Mouse (Mus musculus): Measurements from ENCODE around the gene Ubac2. TPM values are rescaled to one million over a fixed set of nuclear protein-coding genes. Genes with fewer than 3 reads are reported as not detected.
"Not testable (repeated sequence)": the region's sequence is repeated elsewhere in the genome, so short reads cannot be mapped to it uniquely, and the experiment has no call there.

Gene Ubac2
- 19.1 and 33.3 TPM in 2 replicates for total RNA-seq (2017)

DNA sequence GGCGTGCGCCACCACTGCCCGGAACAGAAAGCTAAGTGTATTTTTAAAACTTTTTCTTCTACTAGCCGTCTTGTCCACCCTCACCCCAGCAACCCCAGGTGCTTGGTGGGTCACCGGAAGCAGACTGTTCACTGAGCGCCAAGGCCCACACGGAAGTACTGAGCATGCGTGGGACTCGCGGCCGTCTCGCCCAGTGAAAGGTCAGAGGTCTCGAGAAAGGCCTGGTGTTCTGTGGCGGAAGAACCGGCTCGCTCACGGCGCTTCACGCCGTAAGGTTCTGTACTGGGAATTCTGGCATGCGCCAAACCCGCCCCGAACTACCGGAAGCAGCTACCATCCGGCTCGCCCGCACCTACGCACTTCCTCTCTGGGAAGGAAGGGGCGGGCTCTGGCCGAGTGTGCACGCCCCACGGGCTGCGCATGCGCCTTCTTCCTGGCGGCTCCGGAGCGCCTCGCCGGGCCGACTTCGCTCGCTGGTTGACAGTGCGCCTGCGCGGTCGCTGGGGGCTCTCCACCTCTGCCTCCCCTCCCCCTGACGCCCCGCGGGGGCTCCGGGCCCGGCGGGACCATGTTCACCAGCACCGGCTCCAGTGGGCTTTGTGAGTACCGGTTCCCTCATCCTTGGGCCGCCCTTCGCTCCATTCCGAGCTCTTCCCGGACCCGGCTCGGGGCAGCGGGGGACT is at the start of gene Ubac2:
TSS of gene Ubac2 (plus strand) at position 445 of the 683 bp plus-strand sequence.
- ATAC-seq (replicated peaks; ENCODE audit: low read depth, poor library complexity, severe bottlenecking): peak; percentile 94

DNA sequence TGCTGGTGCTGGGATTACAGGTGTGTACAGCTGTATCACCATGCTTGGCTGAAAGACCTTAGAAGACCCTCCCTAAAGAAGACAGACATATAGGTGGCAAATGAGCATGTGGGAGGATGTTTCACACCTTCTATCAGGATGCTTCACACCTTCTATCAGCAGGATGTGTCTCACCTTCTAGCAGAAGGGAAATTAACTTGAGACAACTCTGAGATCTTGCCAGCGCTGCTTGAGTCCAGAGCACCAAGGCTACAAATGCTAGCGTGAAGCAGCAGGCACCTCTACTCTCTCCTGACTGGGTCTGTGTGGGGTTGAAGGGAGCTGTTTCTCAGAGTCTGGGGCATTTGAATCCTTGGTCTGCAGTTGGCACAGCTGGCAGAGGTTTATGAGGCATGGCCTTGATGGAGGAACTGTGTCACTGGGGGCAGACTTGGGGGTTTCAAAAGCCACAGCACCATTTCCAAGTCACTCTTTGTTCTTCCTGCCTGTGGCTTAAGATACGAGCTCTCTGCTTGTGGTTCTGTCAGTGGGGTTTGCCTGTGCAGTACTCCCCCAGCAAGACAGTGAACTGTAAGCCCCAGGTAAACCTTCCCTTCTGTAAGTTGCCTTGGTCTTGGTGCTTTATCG is 48.5 kb upstream of the Ubac2 start:
- ATAC-seq (replicated peaks; ENCODE audit: low read depth, poor library complexity, severe bottlenecking): peak; percentile 96

DNA sequence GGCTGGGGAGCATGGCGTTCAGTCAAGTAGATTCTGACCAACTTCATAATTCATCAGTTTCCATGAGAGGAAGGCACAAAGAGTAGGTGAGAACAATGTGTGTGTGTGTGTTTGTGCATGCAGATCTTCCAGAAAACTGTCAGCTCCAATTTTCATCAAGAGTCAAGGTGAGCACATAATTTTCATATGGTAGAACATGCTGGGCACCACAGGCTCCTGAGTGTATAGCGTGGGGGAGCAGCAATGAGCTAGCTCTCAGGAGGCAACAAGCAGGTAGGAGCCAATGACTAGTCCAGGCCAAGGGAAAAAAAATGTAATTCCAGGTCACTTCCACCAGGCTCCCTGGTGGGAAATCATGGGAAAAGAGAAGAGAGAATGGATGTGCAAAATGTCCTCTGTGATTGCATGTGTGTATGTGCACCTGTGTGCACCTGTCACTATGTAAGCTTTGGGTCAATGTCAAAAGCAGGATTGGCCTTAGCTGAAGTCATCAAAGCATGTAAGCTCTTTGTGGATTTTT is 45.4 kb upstream of the Ubac2 start:
- ATAC-seq (replicated peaks; ENCODE audit: low read depth, poor library complexity, severe bottlenecking): no peak

DNA sequence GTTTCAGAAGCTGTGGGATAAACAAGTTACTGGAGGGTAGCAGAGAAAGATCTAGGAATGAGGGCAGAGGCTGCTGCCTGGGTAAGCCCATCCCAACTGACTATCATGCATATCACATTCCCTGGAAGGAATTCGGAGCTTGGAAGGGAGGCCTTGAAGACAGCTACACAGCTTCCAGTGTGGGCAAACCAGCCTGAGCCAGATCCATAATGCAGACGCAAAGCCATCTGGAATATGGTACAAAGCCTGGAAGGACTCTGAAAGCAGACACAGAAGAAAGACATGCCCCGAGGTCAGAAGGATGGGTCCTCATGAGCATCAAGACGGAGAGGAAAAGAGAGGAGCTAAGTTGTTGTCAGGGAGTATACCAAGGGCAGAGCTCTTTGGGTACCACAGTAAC is 40.3 kb upstream of the Ubac2 start:
- ATAC-seq (replicated peaks; ENCODE audit: low read depth, poor library complexity, severe bottlenecking): no peak

DNA sequence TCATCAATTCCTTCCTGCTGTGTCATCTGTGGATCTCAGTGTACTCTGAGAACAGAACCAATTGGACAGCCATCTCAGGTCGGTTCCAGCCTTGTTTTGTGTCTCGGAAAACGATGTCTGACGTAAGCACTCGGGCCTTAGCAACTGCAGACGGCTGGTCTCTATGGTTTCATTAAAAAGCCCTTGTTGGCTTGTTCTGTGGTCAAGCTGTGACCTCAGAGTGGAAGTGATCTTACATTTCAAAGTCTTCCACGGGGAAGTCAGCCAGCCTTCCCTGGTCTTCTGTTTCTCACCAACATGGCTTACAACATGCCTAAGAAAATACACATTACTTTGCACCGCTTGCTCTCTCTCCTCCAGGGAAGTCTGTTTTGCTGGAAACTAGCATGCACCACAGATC is 38.2 kb upstream of the Ubac2 start:
- ATAC-seq (replicated peaks; ENCODE audit: low read depth, poor library complexity, severe bottlenecking): peak; percentile 60

DNA sequence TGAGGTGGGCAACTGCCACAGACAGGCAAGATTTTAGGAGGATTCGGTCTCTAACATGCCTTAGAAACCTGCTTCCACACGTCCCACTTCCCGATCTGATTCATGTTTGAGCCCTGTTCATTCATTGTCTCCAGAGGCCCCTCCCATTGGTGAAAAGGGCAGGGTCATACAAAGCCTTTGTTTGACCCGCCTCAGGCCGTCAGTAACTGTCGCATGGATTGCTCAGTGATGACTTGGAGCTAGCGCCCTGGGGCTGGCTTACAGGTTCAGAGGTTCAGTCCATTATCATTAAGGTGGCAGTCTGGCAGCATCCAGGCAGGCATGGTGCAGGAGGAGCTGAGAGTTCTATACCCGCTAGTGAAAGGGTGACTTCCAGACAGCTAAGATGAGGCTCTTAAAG is 33.9 kb upstream of the Ubac2 start:
- no peak for ATAC-seq (replicated peaks; ENCODE audit: low read depth, poor library complexity, severe bottlenecking)

DNA sequence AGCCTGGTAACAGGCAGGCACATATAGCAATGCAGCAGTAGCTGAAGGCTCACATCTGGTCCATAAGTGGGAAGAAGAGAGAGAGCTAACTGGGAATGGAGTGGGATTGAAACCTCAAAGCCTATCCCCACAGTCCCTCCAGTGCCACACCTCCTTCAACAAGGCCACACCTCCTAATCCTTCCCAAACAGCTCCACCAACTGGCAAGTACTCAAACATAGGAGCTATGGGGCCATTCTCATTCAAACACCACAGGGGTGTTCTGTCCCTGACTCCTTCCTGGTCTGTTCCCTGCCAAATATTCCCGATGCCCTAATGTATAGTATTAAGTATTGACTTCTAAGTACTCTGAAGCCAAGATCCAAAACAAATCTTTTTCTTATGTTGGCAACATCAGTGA is 27.2 kb upstream of the Ubac2 start:
- no peak for ATAC-seq (replicated peaks; ENCODE audit: low read depth, poor library complexity, severe bottlenecking)

DNA sequence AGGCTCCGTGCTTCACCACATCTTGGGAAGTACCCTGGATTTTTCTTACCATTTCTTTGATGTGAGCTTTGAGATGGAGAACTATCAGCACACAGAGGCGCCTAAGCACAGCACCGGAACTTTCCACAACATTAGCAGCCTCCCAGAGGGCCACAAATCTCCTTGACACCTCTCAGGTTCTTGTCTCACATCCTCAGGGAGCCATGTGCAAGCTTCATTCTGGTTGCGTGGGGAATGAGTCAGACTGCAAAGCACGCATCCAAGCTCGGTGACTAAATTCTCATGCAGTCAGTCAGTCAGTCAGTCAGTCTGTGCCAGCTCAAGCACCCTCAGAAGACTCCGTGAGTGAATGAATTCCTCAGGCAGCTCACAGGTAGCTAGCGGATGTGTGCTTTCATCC is 25.9 kb upstream of the Ubac2 start:
- ATAC-seq (replicated peaks; ENCODE audit: low read depth, poor library complexity, severe bottlenecking): no peak

DNA sequence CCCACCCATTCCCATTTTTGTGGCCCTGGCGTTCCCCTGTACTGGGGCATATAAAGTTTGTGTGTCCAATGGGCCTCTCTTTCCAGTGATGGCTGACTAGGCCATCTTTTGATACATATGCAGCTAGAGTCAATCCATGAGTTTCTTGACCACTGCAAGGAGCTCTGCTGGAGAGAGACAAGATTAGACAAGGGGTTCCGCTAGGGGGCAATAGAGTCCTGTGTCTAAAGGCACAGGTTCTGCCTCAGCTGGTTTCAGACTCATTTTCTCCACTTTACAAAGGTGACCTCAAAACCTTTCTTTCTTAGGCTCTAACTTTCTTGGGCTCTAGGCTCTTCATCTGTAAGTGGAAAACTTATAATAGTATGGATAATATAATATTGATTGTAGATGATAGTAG is 13.3 kb upstream of the Ubac2 start:
- ATAC-seq (replicated peaks; ENCODE audit: low read depth, poor library complexity, severe bottlenecking): peak; percentile 97

DNA sequence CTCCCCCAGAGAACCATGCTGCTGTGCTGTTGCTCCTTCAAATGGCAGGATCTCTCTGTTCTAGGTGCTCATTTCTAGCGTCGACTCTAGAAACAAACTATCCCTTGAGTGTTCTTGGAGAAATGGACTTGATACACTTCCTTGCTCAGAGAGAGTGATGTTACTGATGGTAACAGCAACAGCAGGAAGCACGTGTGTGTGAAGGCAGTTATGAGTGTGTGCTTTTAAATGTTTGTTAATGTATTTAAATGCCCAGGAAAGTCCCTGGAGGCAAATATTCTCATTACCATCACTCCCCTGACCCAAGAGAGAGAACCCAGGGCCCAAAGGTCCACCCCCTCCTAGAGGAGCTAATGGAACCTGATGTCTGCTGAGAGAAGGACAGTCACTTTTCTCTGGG is 11.8 kb upstream of the Ubac2 start:
- no peak for ATAC-seq (replicated peaks; ENCODE audit: low read depth, poor library complexity, severe bottlenecking)

DNA sequence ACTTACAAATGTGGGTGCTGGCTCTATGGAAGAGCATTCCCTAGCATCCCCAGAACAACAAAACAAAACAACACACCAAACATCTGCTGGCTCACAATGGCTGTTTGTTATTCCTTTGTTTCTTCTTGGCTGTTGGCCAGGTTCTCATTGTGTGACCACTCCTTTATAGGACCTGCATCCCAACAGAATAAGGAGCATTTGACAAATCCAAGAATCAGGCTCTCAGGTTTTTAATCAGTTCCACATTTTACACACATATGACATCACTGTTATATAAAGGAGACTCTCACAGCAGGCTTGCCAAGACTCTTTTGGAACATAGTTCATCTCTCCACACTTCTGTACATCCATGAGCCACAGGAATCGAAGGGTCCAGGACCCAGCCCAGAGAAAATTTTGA is 9.3 kb upstream of the Ubac2 start:
- ATAC-seq (replicated peaks; ENCODE audit: low read depth, poor library complexity, severe bottlenecking): no peak

DNA sequence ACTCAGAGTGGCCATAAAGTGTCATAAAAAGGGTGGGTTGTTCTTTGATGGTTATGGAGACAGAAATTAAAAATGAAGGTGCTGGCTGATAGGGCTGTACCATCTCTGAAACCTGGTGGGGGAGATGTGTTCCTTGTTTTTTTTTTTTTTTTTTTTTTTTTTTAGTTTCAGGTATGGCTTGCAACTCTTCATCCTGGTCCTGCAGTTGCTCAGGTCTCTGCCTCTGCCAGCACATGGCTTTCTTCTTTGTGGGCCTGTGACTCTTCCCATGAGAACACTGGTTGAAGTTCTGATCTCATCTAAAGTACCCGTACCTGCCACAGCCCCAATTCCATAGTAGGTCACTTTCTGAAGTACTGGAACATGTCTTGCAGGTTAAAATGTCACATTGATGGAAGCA is 5.7 kb upstream of the Ubac2 start:
- no peak for ATAC-seq (replicated peaks; ENCODE audit: low read depth, poor library complexity, severe bottlenecking)

DNA sequence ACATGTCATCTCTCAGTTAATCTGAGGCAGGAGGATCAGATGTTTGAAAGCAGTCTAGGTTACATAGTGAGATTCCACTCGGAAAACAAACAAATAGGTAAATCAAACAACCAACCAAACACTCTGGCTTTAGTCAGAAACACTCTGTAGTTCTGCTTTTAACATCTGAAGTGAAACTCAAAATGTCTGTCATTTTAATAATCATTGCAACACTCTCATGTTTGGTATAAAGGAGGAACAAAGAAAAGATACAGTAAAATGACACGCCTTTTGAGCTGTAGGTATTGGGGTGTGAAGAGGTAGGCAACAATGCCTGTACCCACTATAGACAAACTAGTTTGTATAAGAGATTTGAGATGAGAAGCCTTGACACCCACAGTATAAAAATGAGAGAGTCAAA is 5.2 kb upstream of the Ubac2 start:
- peak; percentile 57 for ATAC-seq (replicated peaks; ENCODE audit: low read depth, poor library complexity, severe bottlenecking)

DNA sequence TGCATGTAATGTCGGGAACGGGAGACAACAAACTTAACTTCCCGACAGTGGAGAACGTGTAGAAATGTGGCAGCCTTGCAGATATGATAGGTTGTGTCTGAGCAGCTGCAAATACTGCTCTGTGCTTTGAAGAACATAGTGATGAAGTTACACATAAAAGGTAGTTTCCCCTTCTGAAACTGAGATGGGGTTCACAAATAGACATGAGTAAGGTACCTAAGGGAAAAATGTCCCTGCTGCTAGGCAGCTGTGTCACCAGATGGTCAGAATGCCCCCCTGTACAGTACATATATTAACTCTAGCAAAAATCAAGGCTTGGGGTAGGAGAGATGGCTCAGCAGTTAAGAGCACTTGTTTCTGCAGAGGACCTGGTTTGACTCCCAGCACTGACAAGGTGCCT is 4.8 kb upstream of the Ubac2 start:
- ATAC-seq (replicated peaks; ENCODE audit: low read depth, poor library complexity, severe bottlenecking): no peak

DNA sequence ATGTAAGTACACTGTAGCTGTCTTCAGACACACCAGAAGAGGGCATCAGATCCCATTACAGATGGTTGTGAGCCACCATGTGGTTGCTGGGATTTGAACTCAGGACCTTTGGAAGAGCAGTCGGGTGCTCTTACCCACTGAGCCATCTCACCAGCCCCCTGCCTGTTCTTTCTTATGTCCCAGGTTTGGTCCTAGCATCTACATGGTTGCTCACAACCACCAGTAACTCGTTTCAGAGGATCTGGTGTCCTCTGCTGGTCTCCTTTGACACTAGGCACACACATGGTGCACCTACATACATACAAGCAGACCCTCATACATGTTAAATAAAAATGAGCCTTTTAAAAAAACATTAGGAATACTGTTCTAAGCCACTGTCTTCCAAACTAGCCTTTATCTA is 2.2 kb upstream of the Ubac2 start:
- ATAC-seq (replicated peaks; ENCODE audit: low read depth, poor library complexity, severe bottlenecking): not testable (repeated sequence)

DNA sequence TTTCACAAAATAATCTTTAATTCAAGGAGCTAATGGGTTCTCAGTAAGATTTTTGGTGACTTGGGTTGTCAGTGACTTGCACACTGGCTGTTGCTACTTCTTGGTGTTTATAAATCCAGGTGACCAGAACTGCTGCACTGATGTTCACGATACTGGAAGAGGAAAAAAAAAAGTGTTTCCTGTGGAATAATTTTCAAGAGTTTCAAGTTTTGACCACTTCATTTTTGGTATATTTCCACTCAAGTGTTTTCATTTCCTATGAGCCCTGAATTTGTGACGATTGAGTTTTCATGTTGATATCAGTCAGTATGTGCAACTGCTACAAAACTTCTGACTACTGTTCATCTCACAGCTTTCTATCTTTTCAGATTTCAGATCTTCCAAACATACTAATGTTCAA is 1.6 kb upstream of the Ubac2 start:
- ATAC-seq (replicated peaks; ENCODE audit: low read depth, poor library complexity, severe bottlenecking): no peak

DNA sequence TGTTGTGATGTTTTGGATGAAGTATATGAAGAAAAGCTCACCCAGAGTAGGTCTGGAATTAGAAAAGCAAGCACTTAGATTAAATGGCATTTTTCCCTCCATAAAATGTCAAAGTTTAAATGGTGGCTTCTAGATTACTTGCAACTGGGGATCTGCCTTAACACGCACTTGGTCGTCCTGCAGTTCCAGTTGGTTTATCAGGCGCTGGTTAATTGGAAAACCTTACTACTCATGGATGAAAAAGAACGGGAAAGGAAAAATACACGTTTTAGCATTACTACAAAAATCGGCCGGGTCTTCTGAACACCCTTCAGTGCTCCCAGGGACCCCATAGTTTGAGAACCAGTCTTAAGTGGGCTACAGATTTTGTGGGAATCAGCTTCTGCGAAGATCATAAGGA is 780 bp upstream of the Ubac2 start:
- no peak for ATAC-seq (replicated peaks; ENCODE audit: low read depth, poor library complexity, severe bottlenecking)

DNA sequence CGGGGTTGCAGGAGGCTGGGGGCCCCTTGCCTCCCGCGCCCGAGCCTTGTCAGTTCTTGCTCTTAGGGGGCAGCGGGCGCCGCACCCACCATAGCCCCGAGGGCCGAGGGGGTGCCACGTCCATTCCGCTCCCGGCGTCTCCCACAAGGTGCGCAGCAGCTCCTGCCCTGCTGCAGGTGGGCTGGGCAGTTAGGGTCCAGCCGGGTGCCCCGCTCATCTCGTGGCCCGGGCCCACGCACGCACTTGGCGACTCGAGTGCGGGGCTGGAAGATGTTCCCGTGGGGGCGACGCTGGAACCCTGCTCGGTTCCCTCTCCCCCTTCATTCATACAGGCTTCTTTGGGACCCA is 413 bp downstream of the Ubac2 start:
- ATAC-seq (replicated peaks; ENCODE audit: low read depth, poor library complexity, severe bottlenecking): no peak

DNA sequence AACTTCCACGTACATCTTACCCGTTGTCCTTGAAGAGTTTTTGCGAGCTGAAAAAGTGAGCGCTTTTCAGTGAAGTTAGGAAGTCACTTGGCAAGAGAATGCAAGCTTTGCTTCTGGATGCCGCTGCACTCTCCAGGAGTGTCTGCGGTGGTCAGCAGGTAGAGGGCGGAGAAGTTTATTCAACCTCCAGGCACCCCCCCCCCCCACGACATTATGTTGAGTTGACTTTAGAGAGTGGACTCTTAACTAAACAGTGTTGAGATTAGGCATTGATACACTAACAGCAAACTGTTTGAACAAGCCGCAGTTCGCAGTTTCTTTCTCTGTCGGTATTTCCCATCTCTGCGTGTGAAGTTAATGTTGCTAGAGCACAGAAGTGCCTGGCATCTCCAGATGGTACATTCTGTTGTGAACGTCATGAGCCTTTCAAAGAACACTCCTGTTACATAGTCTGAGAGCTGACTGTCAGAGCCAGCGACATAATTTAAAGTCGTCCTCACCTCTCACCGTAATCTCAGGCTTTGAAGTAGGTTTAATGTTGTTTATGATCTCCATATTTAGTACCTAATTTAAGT is 933 bp downstream of the Ubac2 start:
- no peak for ATAC-seq (replicated peaks; ENCODE audit: low read depth, poor library complexity, severe bottlenecking)

DNA sequence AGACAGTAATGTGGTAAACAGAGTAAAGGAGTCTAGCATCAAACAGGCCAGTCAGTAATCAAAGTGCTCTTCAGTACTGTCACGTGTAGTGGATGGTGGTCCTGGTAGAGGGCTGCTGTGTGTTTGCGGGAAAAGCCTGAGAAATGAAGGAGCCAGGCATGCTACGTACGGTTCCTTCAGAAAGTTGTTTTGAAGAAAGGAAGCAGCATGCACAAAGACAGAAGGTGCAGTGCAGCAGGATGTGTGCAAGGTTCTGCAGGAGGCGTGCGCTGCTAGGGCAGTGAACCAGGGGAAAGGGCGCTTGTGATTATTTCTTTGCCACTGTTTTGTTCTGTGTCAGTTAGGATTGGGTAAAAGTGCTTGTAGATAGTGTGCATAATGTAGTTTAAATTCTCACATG is 2.8 kb downstream of the Ubac2 start:
- no peak for ATAC-seq (replicated peaks; ENCODE audit: low read depth, poor library complexity, severe bottlenecking)

DNA sequence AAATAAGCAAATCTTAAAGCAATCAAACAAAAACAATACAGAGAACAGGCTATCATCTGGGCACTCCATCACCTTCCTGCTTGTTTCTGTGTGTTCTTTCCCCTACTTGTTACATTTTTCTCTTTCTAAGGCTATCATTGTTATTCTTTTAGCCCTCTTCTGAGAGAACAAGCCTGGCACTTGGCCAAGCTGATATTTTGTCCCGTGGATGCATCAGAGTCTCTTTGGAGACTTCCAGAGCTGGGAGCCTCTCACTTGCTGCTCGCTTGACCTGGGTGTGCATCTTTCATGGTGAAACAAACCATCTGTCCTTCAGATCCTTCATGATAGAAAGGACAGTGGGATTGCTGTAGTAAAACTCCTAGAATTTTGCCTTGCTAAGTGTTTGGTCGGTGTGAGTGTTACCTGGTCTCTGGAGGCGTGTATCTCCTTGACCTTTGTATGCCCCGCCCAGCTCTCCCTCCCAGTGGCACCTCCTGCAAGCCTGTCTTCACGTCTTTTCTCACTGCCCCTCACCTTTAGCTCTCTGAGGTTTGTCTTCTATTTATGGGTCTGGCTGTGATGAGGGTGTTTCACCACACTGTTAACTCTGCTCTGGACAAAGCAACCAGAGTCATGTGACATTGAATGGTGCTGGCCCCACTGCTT is 5.9 kb downstream of the Ubac2 start:
- no peak for ATAC-seq (replicated peaks; ENCODE audit: low read depth, poor library complexity, severe bottlenecking)

Measured in common myeloid progenitor, adult 5-6 weeks (primary cell).